Mouse (Mus musculus) testis, adult 10 weeks (tissue): ENCODE measurements around the gene Acot10. TPM values are rescaled to one million over a fixed set of nuclear protein-coding genes. Genes with fewer than 3 reads are reported as not detected.

Experiments
- polyA plus RNA-seq: library from polyadenylated mRNA; stranded (reverse); fragments of 350-450 nt; fragmentation: Illumina TruSeq; extraction: RNeasy Lipid Tissue Mini Kit (QIAGEN cat#74804); gene quantifications from one replicate; pipeline ENCODE4 v1.2.3, GENCODE M21; 2014; ENCODE audit warnings: low read depth, low replicate concordance

The Acot10 gene
- polyA plus RNA-seq: 114 TPM

DNA sequence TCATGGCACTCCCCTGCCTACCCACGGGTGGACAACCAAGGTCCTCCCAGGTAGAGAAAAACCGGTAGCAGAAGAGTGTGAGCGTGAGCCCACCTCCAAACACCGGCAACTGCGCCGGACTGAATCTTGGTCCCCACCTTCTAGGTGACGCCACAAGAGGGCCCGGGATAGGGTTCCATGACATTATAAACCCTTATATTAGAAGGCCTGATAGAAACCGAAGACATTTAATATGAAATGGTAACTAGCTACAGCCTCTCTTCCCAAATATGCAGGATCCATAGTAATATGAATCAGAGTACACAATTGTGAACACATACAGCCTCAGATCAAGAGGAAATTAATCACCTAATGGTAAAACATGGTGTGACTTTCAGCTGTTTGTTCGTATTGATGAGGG is at the start of gene Acot10:
TSS of gene Acot10 (minus strand) at position 101 of the 400 bp plus-strand sequence.

Other genes starting within 250 kb of the Acot10 start
- gene Cdh12, start 217.5 kb downstream of the Acot10 start, polyA plus RNA-seq: 2.3 TPM